Mouse (Mus musculus) CH12.LX (cell line): Measurements from ENCODE around the gene Zfp94.

Experiments
- CTCF ChIP-seq, 2 experiments: IDR thresholded peaks in 1 of 2; conservative IDR thresholded peaks in 1 of 2; 2 replicates each; pipeline ENCODE4 v1.5.1; 2011 to 2012; ENCODE audit warnings: low read depth in 2 of 2, low read length in 2 of 2, improper control_type of control experiment in 1 of 2, inconsistent platforms in 1 of 2, mild to moderate bottlenecking in 1 of 2, moderate library complexity in 1 of 2
- E2F4 ChIP-seq: IDR thresholded peaks from 2 replicates; pipeline ENCODE4 v1.6.1; 2011; ENCODE audit warnings: low read depth, low read length, improper control_type of control experiment; ENCODE audit not compliant: insufficient replicate concordance
- EP300 ChIP-seq: IDR thresholded peaks from 2 replicates; pipeline ENCODE4 v1.6.1; 2011; ENCODE audit warnings: low read length, improper control_type of control experiment
- ETS1 ChIP-seq: conservative IDR thresholded peaks from 2 replicates; pipeline ENCODE4 v1.6.1; 2012; ENCODE audit warnings: low read depth, mild to moderate bottlenecking, inconsistent platforms, low read length, improper control_type of control experiment, moderate library complexity
- MAFK ChIP-seq: IDR thresholded peaks from 2 replicates; pipeline ENCODE4 v1.6.1; 2011; ENCODE audit warnings: low read length, improper control_type of control experiment; ENCODE audit not compliant: insufficient replicate concordance
- MAX ChIP-seq: IDR thresholded peaks from 2 replicates; pipeline ENCODE4 v1.6.1; 2011; ENCODE audit warnings: low read length, improper control_type of control experiment
- NELFE ChIP-seq: IDR thresholded peaks from 2 replicates; pipeline ENCODE4 v1.6.1; 2011; ENCODE audit warnings: low read depth, low read length, improper control_type of control experiment
- POLR2A ChIP-seq: IDR thresholded peaks from 2 replicates; pipeline ENCODE4 v1.6.1; 2011; ENCODE audit warnings: low read depth, mild to moderate bottlenecking, improper control_type of control experiment, low read length
- RCOR1 ChIP-seq: conservative IDR thresholded peaks from 2 replicates; pipeline ENCODE4 v1.6.1; 2012; ENCODE audit warnings: low read depth, mild to moderate bottlenecking, inconsistent platforms, low read length, improper control_type of control experiment
- SMC3 ChIP-seq: IDR thresholded peaks from 2 replicates; pipeline ENCODE4 v1.6.1; 2011; ENCODE audit warnings: low read depth, low read length, improper control_type of control experiment
- TCF12 ChIP-seq: IDR thresholded peaks from 2 replicates; pipeline ENCODE4 v1.6.1; 2014; ENCODE audit warnings: low read depth, mild to moderate bottlenecking, inconsistent platforms, low read length, improper control_type of control experiment

- TF ChIP-seq POLR2A, result no peak
- no peak for TF ChIP-seq E2F4
- no peak for TF ChIP-seq ETS1
- TF ChIP-seq NELFE, result no peak
- no peak for TF ChIP-seq CTCF (conservative IDR thresholded peaks at IDR 0.05 in 1 of 2, IDR thresholded peaks at IDR 0.05 in 1 of 2; ENCODE audit: low read depth in 2 of 2, low read length in 2 of 2)
- no peak for TF ChIP-seq RCOR1
- TF ChIP-seq SMC3, result no peak
- TF ChIP-seq EP300, result no peak
- TF ChIP-seq MAX, result no peak
- no peak for TF ChIP-seq MAFK
- no peak for TF ChIP-seq TCF12
Measured at GRCm38 (mm10) chr7:24295376-24295775, 21.1 kb downstream of the Zfp94 start.
